Mouse (Mus musculus) small intestine, adult 2 months (tissue): ENCODE results near the gene Drd4.

Experiments
- CTCF ChIP-seq: fragments of 200-500 bp; IDR thresholded peaks from 2 replicates; pipeline ENCODE4 v1.5.1; 2012; ENCODE audit warnings: low read depth, mild to moderate bottlenecking, control low read depth, inconsistent platforms, low read length, moderate library complexity, mixed read lengths; ENCODE audit not compliant: insufficient replicate concordance, insufficient read length; ENCODE audit errors: extremely low read depth
- POLR2A ChIP-seq: fragments of 200-500 bp; IDR thresholded peaks from 2 replicates; pipeline ENCODE4 v1.6.1; 2012; ENCODE audit warnings: low read depth, mild to moderate bottlenecking, control low read depth, inconsistent platforms, low read length, moderate library complexity

DNA sequence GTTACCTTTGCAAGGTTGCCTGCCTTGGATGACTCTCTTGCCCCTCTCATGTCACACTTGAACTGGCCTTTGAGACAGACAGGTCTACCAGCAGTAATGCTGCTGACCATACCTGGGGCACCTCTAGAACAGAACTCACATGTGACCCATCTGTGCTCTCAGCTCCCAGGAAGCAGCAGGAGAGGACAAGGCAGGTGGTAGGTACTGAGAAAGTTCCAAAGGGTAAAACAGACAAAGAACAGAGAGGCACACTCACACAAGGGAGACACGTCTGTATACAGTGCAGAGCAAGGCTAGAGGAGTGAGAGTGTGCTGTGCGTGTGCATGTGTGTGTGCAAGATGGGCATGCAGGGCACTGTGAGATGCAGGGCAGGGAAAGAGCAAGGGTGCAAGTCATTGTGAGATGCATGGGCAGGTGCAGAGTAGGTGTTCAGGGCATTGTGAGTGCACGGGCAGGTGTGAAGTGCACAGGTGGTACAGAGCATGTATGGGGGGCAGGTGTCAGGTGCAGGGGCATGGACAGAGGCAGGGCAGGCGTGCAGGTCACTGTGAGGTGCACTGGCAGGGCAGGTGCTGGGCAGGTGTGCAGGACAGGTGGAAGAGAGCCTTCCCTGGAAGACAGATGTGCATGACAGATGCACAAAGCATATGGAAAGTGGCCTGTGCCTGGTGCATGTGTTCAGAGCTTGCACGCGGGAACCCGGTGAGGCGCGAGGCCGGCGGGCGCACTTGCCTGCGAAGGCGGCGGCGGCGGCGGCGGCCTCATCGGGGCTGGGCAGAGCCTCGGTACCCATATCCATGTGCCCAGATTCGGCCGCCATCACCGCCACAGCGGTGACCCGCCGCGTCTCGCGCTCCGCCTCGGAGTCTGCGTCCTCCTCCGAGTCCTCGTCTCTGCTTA is 35.0 kb downstream of the Drd4 start:
- TF ChIP-seq CTCF, result no peak
- no peak for TF ChIP-seq POLR2A
